Mouse (Mus musculus): ENCODE measurements around the gene Arhgap32.

The Arhgap32 gene

DNA sequence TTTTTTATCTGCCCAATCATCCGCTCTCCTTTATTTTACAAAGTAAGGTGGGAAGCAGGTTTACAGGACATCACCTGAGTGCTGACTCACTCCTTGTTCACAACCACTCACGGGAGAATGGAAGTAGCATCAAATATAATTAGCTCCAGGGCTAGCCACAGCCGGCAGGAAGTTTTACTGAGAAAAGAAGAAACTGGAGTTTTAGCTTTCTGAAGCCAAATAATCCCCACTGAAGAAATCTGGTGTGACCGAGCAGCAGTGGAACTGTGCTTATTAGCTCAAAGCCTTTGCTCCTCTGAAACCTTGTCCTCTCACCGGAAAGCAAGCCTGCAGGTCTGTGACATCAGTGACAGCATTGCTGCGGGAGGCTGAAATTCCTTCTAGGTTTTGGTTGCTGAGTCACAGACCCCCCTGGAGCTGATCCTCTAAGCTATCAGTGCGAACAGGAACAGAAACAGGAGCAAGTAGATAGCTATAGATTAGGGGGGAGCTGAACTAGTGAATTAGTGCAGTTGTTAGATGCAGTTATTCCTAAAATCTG lies 88.6 kb downstream of the Arhgap32 start:
- no peak for DNase-seq

DNA sequence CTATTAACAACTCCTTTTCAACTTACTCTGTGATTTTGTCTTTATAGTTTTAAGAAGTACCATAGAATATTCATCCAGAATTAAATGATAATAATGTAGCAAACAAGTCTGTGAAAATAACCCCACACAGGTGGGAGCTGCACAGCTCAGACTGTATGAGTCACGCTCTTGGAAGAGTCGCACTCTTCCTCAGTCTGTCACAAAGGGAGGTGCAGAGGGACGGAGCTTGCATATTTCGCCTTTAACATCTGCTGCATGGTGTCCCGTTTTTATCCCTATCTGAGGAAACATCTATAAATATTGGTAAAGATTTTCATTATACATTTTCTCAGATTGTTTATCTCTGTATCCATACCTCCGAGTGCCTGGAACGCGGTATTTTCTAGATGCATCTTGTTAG lies 91.2 kb downstream of the Arhgap32 start:
- DNase-seq, result no peak

DNA sequence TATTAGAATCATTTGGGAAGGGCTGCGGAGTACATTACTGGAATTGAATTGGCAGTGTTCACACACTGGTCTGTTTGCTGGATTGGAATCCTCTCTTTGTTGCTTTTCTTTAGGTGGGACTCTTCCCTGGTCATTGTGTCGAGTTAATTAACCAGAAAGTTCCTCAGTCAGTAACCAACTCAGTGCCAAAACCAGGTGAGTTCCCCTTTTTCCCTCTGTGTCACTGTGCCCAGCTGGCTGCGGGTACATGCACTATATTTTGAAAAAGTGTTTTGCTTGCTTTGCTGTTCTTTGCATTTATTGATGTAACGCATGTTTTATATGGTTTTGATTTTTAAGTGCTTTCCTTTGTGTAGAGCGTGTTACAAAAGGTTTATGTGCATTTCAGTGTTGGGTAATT lies 92.1 kb downstream of the Arhgap32 start:
- no peak for DNase-seq

DNA sequence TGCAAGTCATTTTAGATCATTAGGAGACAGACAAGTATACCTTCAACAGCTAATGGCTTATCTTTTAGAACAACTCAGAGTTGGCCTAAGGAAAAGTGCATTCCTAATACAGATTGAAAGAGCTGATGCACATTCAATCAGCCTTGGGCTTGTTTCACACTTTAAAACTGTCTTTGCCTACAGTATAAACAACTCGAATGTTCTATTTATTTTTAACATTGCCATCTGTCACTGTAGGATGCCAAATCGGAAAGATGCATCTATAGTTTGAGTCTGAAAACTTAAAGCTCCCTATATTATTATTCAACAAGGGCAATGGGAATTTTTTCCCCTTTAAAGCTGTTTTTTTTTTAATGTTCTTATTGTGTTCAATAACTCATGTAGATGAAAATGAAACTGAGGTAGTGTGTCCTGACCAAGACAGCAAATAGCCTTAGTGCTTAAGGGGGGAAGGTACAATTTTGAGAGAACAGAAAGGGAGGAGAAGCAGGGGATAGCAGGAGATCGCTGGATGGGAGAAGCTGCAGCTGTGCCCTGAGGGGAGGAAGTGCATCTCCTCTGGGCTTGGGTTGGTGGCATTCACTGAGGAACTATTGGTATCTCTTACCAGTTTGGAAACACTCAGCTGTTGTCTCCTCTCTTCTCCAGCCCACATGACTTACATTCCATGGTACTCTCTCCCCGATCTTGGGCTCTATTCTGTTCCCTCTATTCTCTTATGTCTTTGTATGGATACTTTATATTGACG lies 101.1 kb downstream of the Arhgap32 start:
- DNase-seq, result no peak

DNA sequence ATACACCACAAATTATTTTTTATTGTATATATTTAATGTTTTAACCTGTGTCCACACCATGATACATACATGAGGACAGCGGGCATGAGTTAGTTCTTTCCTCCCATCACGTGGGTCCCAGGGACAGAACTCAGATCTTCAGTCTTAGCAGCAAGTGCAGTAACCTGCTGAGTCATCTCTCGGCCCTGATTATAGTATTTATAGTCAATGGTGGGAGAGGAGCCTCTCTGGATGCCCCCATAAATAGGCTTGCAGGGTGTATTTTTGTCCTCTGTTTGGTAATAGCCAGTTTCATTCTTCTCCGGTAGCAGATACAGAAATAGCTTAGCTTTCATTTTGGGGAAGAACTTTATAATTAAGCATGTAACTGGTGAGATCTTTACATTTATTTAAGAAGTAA lies 103.5 kb downstream of the Arhgap32 start:
- no peak for DNase-seq

DNA sequence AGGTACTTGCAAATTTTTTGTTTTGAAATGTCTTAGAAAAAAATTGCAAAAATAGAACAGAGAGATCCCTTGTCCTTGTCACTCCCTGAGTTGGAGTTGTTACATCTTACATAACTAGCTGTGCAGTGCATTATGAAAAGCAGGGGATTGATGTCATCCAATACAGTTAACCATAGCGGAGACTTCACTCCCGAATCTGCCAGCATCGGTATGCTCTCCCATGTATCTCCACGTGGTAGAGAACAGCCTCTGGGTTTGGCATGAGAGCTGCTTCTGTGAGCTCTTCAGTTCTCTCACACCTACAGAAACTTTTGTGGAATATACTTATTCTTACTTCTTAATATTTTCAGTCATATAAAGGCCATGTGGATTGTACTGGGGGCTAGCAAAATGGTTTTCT lies 106.2 kb downstream of the Arhgap32 start:
- DNase-seq, result no peak

DNA sequence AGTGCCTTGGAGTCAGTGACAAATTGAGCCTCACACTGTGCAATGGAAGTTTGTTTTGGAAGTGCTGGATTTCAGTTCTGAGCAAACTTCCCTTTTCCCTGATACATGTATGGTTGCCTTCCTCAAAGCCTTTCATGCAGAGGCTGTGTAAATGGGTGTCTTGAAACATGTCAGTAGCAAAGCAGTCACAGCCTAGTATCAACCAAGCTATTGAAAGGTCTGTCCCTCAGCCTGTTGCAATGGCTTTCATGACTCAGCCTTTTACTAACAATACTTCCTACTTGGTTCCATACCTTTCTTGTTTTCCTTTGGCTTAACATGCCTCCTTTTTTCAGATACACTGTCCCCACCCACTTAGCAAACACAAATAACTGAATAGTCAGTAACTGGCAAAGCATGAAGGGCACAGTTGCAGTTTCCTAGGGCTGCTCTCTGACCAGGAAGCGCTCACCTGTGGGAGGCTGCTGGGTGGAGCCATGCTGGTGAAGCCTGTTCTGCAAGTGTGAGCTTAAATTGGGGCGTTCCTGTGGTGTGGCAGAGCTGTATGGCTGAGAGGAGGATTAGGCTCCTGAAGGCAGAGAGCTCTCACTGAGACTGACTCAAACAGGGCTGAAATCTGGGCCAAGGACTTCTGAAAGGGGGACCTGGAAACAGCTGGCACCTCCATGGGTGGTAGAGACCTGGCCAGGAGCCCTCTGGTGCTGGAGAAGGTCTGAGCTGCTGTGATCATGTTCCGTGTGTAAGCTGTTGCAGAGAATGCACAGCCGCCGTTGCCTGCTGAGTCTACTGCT lies 108.0 kb downstream of the Arhgap32 start:
- peak; percentile 72 to 90 for DNase-seq

DNA sequence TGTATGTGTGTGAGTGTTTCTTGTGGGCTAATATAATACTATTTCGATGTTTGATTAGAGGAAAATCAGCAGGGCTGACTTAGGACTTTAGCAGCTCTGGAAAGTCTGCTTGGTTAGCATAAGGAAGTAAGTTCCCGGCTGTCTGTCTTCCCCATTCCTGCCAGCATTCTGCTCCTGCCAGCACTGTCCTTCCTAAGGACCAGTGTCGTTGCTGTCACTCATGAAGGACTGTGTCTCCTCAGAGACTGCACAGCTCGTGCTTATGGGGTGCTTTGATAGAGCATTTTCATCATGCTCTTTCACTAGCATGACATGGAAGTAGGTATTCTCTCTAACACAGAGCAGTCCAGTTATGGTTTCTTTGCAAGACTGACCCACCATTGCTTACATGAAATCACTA lies 109.0 kb downstream of the Arhgap32 start:
- DNase-seq, result no peak

DNA sequence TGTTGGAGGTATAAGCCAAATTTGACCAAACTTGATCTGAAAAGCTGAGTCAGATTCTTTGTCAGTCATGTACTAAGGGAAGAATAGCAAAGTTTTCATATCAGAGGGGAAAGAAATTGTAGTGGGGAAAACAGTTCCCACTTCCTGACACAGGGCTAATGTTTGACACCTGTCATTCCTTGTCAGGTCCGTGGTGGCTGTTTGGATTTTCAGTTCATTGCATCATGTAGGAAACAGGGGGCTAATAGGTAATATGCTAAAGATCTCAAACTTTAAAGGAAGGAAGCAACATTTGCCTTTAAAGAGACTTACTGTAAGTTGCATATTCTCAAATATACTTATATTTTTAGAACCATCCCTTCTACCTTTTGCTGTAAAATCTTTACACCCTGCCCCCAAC lies 109.6 kb downstream of the Arhgap32 start:
- DNase-seq, result no peak

DNA sequence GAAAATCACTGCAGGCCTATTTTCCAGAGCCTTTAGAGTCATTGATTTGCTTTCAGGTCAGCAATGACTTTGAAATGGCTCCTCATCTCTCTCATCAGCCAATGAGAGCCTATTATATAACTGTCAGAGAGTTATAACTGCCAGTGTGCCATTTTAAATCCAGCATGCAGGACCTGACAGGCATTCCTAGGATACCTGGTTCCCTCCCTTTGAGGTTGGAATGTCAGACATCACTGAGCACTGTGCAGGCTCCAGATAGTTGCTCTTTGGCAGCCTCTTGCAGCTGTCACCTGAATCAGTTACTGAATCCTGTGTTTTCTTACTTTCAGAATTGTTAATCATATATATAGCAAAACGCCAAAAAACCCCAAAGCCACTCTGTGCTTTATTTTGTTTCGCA lies 111.1 kb downstream of the Arhgap32 start:
- DNase-seq, result peak; percentile 30 to 71

DNA sequence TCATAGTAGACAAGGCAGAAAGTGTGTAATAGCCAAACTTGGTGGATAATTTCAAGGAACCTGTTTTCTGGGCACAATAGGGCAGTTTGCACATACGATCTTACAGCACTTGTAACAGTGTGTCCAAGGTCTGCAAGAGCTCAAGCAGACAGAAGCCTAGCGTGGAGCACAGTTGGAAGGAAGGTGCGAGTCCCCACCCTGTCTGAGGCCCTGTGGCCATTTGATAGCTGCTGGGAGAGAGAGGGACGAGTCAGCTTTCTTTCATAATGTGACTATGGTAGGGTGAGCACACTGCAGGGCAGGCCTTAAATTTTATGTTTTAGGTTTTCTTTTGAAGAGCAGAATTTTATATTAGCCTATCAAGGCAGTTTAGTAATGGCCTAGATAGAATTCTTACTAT lies 117.7 kb downstream of the Arhgap32 start:
- no peak for DNase-seq

DNA sequence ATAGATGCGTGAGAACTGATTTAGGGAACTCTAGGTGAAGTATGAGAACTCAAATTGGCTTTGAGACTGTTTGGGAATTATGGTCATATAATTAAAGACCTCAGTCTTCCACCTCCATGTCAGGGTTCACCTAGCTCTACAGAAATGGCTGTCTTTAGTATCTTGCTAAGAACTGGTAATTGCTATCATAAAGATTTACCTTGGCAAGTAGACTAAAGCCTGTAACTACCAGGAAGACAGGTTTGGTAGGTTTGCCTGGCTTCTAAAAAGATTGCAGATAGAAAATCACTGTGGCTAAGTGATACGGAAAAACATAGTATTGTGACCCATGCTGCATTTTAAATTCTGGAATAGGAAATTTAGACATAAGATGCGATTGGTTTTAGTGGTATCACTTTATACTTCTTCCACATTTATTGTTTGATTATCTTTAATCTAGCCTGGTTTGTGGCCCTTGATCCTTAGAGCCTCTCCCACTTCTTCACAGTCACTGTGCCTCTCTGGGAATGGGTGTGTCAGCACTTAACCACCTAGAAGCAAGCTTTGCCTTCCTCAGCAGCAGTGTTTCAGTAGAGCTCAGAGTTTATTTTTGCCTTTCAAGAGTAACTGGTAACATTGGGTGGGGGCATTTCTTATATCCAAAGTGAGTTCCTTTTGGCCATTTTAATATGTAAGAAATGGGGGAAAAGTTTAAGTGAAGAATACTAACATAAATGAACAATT lies 119.0 kb downstream of the Arhgap32 start:
- DNase-seq, result no peak

DNA sequence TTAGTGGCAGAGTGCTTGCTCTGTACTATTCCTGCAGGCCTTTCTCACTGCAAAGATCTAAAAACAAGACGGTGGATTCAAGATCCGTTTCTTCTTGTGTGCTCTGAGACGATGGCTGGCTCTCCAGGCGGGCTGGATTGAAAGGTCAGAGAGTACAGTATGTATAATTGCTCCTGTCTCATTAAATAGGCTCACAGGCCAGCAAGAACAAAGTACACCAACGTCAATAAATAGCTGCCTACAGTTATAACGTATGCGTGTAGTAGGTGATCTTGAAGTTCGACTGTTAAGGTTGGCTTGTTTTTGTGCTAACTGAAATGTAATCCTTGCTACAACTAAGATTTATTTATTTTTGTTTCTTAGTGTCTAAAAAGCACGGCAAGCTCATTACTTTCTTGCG lies 123.0 kb downstream of the Arhgap32 start:
- no peak for DNase-seq

DNA sequence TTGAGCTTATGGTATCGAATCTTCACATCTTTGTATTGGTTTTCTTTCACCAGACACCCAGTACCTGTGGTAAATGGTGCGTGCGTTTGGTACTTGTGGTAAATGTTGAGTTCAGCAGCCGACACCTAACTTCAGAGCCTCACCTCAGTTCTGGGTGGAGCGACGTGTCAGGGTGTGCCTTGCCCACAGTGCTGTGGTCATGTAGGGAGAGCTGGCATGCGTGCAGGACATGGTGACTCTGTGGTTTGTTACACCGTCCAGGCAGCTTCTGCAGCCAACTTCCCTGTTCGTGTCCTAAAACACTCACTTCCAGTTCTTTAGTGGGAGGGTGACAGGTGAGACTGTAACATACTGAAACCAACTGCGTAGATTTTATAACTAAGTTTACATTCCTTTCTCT lies 123.5 kb downstream of the Arhgap32 start:
- no peak for DNase-seq

DNA sequence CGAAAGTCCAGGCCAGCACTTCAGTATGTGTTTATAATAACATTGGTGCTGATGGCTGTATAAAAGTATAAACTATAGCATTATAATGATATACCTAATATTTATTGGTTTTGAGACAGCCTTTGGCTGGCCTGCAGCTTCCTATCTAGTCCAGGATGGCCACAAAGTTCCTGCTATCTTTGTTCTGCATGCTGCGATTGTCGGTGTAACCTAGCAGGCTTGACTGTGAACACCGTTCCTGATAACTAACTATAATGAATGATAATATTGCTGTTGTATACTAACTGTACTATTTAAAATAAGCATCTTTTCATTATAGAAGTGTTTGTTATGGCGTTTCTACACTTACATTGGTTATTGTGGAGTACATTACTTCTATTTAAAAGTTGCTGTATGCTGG lies 124.5 kb downstream of the Arhgap32 start:
- DNase-seq, result no peak

DNA sequence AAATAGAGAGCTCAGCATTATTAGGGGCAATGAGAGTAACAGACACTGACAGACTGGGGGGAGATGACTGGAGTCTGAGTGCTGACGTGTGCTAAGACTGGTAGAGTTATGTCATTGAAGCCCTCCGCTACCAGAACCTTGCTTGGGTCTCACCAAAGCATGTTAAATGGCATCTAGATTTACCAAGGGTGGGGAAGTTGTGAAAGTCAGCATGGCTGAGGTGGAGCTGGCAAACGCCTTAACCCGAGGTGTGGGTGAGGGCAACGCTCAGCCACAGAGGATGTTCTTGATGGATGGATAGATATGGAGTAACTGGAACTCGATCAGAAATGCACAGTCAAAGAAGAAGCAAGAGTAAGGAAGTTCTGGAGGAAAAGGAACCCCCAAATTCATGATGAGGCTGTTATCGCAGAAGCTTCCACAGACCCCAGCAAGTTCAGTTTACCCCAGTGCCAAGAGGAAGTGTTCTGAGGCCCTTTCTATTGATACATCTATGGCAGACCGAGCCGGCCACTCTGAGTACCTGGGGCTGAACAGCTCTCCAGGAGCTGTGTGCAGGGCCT lies 125.8 kb downstream of the Arhgap32 start:
- no peak for DNase-seq

DNA sequence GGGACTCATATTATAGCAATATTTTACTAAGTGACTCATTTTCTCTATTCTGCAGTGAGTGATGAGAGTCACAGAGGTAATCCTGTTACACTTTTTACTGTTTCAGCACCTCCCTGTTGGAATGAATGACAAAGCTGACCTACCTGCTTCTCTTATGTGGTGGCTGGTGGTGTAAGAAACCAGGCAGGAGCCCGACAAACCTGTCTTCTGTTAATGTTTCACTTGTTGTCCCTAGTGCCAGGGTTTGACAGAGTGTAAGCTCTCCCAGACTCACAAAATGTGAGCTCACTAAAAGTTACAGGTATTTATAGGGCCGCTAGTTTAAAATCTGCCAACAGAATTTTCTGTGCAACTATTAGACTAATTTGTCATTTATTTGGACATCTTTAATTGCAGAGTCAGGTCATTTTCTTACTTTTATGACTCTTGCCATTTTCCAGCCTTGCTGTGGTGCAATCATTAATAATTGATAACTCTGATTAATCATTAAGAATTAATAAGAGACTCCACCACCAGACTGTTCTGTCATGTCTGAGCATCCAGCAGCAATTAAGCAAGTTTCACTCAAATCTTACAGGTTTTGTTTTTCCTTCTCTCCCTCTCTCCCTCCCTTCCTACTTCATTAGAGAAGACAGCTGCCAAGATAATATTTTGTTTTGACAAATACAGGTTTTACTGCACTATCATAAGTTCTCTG lies 127.1 kb downstream of the Arhgap32 start:
- peak; percentile 74 to 91 for DNase-seq

DNA sequence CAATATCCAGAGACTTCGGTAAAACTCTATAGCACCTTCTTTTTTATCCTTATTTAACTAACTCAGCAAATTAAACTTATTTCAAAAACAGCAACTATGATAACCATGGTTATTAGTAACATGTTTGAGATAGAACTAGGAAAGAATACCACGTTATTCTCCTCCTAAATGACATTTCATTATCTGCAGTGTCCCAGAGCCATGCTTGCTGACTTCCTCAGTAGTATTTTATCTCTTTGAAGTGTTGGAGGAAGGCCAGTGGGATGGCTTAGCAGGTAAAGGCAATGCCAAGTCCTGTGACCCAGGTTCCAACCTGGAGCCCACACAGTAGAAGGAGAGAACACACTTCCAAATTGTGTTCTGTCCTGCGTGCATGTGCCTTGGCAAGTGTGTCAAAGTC lies 129.3 kb downstream of the Arhgap32 start:
- no peak for DNase-seq

DNA sequence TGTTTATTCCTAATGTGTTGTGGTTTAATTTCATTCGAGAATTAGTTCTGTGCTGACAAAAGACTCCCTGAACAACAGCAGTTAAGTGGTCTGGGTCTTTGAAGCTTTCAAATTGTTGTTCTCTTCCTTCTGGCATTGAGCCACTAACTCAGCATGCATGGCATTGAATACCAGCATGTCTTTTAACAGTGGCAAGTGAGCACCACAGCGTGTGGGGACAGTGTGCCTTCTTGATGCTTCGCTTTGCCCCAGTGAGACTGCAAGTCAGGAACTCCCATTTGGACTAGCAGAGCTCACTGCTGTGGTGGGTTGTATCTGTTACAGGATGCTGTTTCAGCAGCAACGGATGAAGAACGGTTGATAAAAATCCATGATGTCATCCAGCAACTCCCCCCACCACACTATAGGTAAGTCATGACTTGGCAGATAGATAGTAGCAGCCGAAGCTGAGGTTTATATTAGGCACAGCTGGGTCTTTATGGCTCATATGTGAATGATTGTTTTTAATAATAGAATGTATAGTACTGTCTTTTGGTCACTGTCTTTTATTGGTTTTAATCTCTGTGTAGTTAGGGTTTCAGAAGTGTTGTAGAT lies 130.3 kb downstream of the Arhgap32 start:
- DNase-seq, result no peak

DNA sequence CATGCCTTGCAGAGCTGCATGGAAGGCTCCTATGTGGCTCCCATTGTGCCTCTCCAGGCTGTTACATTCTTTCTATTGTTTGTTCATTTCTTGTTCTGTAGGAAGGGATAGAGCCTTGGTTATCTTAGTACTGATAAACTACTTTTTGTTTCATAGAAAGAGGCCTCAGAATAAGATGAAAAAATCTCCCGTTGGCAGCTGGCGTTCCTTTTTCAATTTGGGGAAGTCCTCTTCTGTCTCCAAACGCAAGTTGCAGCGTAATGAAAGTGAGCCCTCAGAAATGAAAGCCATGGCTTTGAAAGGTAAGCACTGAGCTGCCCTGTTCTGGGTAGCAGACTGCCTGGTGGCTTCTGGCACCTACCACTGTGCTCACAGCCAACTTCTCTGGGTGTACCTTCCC lies 134.6 kb downstream of the Arhgap32 start:
- no peak for DNase-seq

DNA sequence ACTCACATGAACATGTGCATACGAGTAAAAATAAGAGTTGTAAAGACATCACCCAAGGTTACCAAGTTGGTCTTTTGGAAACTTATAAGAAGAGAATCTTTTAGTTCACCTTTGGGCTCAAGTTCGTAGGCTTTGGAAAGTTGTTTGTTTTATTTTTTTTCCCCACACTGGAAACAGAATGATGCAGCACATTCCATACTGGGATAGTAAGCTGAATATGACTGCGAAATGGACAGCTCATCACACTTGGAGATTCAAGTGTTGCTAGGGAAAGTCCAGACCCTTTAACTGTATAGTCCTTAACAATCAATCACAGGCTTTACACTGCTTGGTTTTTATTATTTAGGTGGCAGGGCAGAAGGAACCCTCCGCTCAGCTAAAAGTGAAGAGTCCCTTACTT lies 137.8 kb downstream of the Arhgap32 start:
- no peak for DNase-seq

DNA sequence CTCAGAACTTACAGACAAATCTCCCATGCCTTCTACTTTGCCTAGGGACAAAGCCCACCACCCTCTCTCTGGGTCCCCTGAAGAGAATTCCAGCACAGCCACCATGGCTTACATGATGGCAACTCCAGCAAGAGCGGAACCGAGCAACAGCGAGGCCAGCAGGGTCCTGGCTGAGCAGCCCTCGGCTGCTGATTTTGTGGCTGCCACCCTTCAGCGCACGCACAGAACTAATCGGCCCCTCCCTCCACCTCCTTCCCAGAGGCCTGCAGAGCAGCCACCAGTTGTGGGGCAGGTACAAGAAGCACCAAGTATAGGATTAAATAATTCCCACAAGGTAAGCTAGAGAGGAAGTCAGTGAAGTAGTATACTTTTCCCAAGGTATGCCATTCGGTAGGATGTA lies 141.4 kb downstream of the Arhgap32 start:
- no peak for DNase-seq
